Mouse (Mus musculus): Measurements from ENCODE around the gene Flywch2. TPM values are rescaled to one million over a fixed set of nuclear protein-coding genes. Genes with fewer than 3 reads are reported as not detected.

Gene Flywch2
- polyA plus RNA-seq, 1 experiment, result 1.6 TPM

GRCm38 (mm10) chr17:23744651-23745050 is 41.2 kb downstream of the Flywch2 start:
- H3K27ac ChIP-seq (ENCODE audit: insufficient read depth, low read depth, low read length), result no peak overlapping the region
- no peak for TF ChIP-seq CTCF (IDR thresholded peaks at IDR 0.05; ENCODE audit: low read depth, low read length)
- no peak for TF ChIP-seq POLR2A (IDR thresholded peaks at IDR 0.05; ENCODE audit: borderline replicate concordance, low read depth, low read length)
- no peak overlapping the region for H3K4me3 ChIP-seq (ENCODE audit: insufficient read depth, low read length)
- H3K4me1 ChIP-seq (ENCODE audit: control insufficient read depth, insufficient read depth, low read length), result peaks cover 23% of the 10 kb centered on the region

- H3K4me3 ChIP-seq (ENCODE audit: insufficient read depth, low read length), result no peak overlapping the region
- peaks cover 18% of the 10 kb centered on the region for H3K4me1 ChIP-seq (ENCODE audit: control insufficient read depth, insufficient read depth, low read length)
- H3K27ac ChIP-seq (ENCODE audit: insufficient read depth, low read depth, low read length), result no peak overlapping the region
- no peak for TF ChIP-seq POLR2A (IDR thresholded peaks at IDR 0.05; ENCODE audit: borderline replicate concordance, low read depth, low read length)
- no peak for TF ChIP-seq CTCF (IDR thresholded peaks at IDR 0.05; ENCODE audit: low read depth, low read length)
These were observed 41.8 kb downstream of the Flywch2 start for GRCm38 (mm10) chr17:23744076-23744475.

GRCm38 (mm10) chr17:23742941-23743340 is 42.9 kb downstream of the Flywch2 start:
- Histone ChIP-seq H3K4me1 (ENCODE audit: control insufficient read depth, insufficient read depth, low read length) (peaks cover 14% of the 10 kb centered on the region), H3K27ac (ENCODE audit: insufficient read depth, low read depth, low read length) (no peak overlapping the region), H3K4me3 (ENCODE audit: insufficient read depth, low read length) (no peak overlapping the region)
- TF ChIP-seq POLR2A (IDR thresholded peaks at IDR 0.05; ENCODE audit: borderline replicate concordance, low read depth, low read length), result no peak
- TF ChIP-seq CTCF (IDR thresholded peaks at IDR 0.05; ENCODE audit: low read depth, low read length), result no peak

- peak overlapping the region; percentile 20; the same call in 1 of the 2 replicates for H3K4me3 ChIP-seq (ENCODE audit: insufficient read depth, low read length)
- no peak overlapping the region for H3K27ac ChIP-seq (ENCODE audit: insufficient read depth, low read depth, low read length)
- peaks cover 9% of the 10 kb centered on the region for H3K4me1 ChIP-seq (ENCODE audit: control insufficient read depth, insufficient read depth, low read length)
- TF ChIP-seq POLR2A (IDR thresholded peaks at IDR 0.05; ENCODE audit: borderline replicate concordance, low read depth, low read length), result no peak
- TF ChIP-seq CTCF (IDR thresholded peaks at IDR 0.05; ENCODE audit: low read depth, low read length), result no peak
These were observed 43.6 kb downstream of the Flywch2 start for GRCm38 (mm10) chr17:23742210-23742793.

DNA sequence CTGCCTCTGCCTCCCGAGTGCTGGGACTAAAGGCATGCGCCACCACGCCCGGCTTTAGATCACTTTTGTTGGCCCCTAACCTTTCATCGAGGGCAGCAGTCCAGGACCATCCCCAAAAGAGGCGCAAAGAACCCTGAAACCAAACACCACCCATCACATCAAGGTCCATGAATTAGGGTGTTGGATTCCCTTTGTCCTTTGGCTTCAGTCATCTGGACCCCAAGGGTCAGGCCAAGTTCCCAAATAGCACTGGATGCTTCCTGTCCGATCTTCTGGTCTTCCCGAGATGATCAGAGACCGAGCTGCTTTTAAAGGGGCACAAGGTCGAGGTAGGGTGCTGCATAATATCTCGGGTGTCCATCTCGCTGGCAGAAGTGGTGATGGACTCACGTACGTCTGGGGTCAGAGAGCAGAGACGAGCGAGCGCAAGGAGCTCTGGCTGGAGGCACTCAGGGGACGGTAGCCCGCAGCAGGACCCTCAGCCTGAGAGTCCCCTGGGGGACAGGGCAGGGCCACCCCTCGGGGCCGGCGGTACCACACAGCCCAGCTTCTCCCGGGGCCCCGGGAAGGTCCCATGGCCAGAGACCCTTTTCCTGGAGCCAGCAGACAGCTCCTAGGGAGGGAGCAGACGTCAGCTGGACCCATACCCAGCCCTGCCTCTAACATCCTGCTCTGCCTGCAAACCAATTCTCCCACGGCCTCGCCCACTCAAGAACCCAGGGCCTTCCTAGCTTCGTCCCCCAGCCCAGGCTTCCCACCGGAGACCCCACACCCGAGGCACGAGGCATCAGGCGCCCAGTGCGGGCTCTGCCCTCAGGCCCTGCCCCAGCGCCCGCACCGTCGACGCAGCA is 44.3 kb downstream of the Flywch2 start:
- Histone ChIP-seq H3K4me3 (ENCODE audit: insufficient read depth, low read length) (no peak overlapping the region), H3K4me1 (ENCODE audit: control insufficient read depth, insufficient read depth, low read length) (peaks cover 4% of the 10 kb centered on the region)
- TF ChIP-seq CTCF (IDR thresholded peaks at IDR 0.05; ENCODE audit: low read depth, low read length), result no peak
- TF ChIP-seq POLR2A (IDR thresholded peaks at IDR 0.05; ENCODE audit: borderline replicate concordance, low read depth, low read length), result no peak

DNA sequence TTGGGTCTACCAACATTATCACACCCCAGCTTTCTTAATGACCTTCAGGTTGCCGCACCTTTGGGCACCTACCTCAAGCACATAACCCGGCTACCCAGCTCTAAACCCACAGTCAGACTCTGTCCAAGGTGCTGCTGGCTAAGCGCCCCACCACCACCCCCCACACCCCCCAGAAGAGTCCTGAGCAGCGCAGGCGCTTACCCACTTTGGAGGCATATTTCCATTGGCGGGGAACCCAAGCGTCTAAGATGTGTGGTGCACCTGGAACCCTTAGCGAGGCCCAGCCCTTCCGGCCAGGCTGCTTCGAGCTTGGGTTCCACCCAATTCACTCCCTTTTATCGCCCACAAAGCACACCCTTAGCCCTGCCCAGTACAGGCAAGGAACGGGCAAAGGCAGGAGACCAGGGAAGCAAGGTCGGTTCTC is 45.3 kb downstream of the Flywch2 start, which contains the start of gene Paqr4:
Gene Paqr4, minus strand, starts transcription at position 270 of the 424 bp plus-strand sequence.
- Histone ChIP-seq H3K27ac (ENCODE audit: insufficient read depth, low read depth, low read length) (no peak within 1 kb of the TSS), H3K4me1 (ENCODE audit: control insufficient read depth, insufficient read depth, low read length) (peaks cover 3% of the 10 kb centered on the region; the same call in 1 of the 2 replicates), H3K4me3 (ENCODE audit: insufficient read depth, low read length) (peak within 1 kb of the TSS; percentile 72)
- TF ChIP-seq POLR2A (IDR thresholded peaks at IDR 0.05; ENCODE audit: borderline replicate concordance, low read depth, low read length), result no peak
- no peak for TF ChIP-seq CTCF (IDR thresholded peaks at IDR 0.05; ENCODE audit: low read depth, low read length)

More for the DNA sequence above, 44.3 kb downstream of the Flywch2 start:
- no peak overlapping the region for H3K27ac ChIP-seq (ENCODE audit: insufficient read depth, low read depth, low read length)

DNA sequence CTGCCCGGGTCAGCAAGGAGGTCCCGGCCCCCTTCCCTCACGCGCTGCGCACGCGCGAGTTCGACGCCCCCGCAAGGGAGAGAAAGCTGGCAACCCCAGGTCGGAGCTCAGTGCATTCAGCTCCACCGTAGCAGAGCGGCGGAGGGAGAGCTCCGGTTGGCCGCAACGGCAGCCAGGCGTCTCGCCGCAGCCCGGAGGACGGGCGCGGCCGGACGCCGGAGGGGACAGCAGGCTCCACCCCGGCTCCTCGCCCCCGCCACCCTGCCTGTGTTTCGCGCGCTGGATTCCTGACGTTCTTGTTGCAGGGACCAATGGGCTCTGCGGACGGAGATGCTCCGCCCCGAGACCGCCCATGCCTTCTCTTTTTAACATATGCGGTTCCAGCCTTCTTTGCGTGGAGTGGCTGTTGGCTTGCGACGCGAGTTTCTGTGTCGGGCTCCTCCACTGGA is 45.7 kb downstream of the Flywch2 start:
- no peak overlapping the region for H3K27ac ChIP-seq (ENCODE audit: insufficient read depth, low read depth, low read length)
- H3K4me3 ChIP-seq (ENCODE audit: insufficient read depth, low read length), result peak overlapping the region; percentile 72
- H3K4me1 ChIP-seq (ENCODE audit: control insufficient read depth, insufficient read depth, low read length), result peaks cover 3% of the 10 kb centered on the region; the same call in 1 of the 2 replicates
- TF ChIP-seq POLR2A (IDR thresholded peaks at IDR 0.05; ENCODE audit: borderline replicate concordance, low read depth, low read length), result no peak
- no peak for TF ChIP-seq CTCF (IDR thresholded peaks at IDR 0.05; ENCODE audit: low read depth, low read length)

GRCm38 (mm10) chr17:23739202-23740135 is 46.4 kb downstream of the Flywch2 start:
- Histone ChIP-seq H3K4me1 (ENCODE audit: control insufficient read depth, insufficient read depth, low read length) (peaks cover 3% of the 10 kb centered on the region; the same call in 1 of the 2 replicates), H3K27ac (ENCODE audit: insufficient read depth, low read depth, low read length) (no peak overlapping the region), H3K4me3 (ENCODE audit: insufficient read depth, low read length) (peak overlapping the region; percentile 72)
- TF ChIP-seq CTCF (IDR thresholded peaks at IDR 0.05; ENCODE audit: low read depth, low read length) (no peak), POLR2A (IDR thresholded peaks at IDR 0.05; ENCODE audit: borderline replicate concordance, low read depth, low read length) (no peak)

DNA sequence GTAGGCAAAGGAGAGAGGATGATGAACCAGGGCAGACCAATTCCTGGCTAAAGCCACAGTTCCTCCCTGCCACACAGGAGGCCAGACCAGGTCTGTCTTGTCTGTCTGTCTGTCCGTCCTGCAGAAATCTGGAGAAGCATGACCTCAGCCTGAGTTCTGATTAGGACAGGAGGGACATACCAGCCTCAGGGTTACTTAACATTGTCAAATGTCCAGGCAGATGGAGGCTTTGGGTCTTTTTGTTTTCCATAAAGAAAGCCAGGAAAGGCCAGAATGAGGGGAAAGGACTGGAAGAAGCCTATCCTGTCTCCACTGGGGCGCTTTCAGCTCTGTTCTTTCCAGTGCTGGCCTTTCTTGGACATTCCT is 47.1 kb downstream of the Flywch2 start:
- peaks cover 3% of the 10 kb centered on the region; the same call in 1 of the 2 replicates for H3K4me1 ChIP-seq (ENCODE audit: control insufficient read depth, insufficient read depth, low read length)
- TF ChIP-seq CTCF (IDR thresholded peaks at IDR 0.05; ENCODE audit: low read depth, low read length) (no peak), POLR2A (IDR thresholded peaks at IDR 0.05; ENCODE audit: borderline replicate concordance, low read depth, low read length) (no peak)

More for the DNA sequence above, 47.1 kb downstream of the Flywch2 start:
- H3K4me3 ChIP-seq (ENCODE audit: insufficient read depth, low read length), result no peak overlapping the region
- H3K27ac ChIP-seq (ENCODE audit: insufficient read depth, low read depth, low read length), result no peak overlapping the region
